Mouse (Mus musculus): ENCODE measurements around the gene Ap5b1.

The Ap5b1 gene

DNA sequence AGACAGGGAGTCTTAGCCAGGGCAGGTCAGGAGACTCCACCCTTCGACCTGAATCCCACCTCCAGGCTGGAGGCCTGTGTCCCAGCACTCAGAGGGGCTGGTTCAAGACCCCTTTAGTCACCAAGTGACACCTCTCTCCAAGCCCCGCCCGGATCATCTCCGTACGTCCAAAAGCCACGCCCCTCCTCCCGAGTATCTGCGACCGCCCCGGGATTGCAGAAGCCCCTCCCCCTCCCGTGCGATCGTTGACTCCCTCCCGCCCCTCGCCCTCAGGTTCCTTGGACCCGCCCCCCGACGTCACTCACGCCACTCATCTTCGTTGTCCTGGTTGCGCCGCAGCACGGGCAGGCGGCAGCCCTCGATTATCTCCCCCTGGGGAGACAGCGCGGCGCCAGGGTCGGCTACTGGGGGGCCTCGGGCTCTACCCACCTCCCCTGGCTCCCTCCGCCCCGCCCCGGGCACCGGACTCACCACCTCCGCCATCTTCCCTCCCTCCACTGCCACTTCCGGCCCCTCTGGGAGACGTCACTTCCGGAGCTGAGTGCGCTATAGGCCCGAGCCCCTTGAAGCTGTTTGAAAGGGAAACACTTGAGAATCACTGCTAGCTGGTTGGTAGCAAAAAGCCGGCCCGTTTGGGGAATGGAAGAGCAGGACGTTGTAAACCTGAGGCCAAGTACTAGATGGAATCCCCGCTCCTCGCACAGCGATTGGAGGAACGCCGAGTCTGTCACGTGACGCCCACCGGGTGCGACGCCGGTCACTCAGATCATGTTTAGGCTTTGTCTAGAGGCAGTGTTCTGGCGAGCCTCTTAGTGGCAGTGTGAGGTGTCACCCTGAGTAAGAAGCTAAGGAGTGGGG is 42.0 kb downstream of the Ap5b1 start, which contains the start of gene Kat5:
Kat5 (minus strand) TSS at position 691 of the 858 bp plus-strand sequence.
- peak; percentile 95 for DNase-seq (ENCODE audit: low read depth)

DNA sequence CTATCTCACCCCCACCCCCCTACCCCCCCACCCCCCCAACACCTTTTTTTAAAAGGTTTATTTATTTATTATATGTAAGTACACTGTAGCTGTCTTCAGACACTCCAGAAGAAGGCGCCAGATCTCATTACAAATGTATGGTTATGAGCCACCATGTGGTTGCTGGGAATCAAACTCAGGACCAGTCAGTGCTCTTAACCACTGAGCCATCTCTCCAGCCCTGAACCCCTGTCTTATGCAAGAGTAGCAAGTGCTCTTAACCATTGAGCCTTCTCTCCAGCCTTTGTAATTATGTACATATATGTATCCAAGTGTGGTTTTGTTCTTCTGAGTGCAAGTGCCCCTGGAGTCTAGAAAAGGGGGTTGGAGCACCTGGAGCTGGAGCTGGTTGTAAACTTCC is 44.1 kb downstream of the Ap5b1 start:
- DNase-seq (ENCODE audit: low read depth), result no peak

DNA sequence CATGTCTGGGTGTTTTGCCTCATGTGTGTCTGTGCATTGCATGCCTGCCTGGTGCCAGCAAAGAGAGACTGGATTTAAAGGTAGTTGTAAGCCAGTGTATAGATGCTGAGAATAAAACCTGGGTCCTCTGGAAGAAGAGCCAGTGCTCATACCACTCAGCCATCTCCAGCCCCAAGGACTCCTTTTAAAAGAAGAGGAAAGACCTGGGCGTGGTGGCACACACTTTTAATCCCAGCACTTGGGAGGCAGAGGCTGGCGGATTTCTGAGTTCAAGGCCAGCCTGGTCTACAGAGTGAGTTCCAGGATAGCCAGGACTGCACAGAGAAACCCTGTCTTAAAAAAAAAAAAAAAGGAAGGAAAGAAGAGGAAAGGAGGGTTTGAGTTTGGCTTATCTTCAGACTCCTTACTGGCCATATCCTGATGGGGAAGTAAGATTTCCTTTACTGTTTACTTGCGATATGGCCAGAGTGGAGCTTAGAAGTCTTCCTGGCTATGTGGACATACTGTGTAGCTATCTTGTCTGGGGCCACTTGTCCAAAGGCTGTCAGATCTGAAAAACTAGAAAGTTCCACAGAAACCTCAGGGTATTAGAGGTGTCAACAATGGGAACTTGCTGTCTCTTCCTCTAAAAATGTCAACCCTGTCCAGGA is 45.1 kb downstream of the Ap5b1 start:
- DNase-seq (ENCODE audit: low read depth), result no peak

DNA sequence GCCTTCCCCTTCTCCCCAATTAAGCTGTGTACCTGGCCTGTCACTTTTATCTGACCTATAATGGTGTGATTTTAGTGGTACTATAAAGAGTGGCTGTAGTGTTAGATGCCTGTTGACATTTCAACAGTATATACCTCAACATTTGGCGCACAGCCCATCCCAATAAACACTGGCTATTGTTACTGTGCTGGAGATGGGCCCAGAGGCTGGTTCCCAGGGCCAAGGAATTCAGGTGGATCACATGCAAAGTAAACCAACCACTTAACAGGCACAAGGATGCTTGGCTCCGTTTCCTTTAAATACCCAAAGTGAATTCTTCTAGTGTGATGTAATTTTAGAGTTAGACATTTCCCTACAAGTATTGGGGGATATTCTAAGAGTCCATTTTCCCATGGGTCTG is 47.1 kb downstream of the Ap5b1 start:
- DNase-seq (ENCODE audit: low read depth), result no peak

DNA sequence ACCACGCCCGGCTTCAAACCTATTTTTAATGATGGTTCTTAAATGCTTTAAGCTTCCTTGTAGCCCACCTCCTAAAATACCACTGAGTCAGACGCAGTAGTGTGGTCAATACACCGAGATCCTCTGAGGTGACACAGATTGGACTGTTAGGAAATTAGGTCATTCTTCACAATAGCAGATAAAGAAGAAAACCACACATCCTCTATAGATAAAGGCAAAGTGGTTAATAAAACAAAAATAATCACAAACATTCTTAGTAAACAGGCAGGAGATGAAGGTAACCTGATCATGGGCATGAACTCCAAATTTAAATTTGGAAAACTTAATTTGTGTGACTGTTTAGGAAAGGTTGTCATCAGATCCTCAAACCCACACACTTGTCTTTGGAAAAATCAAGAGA is 52.2 kb downstream of the Ap5b1 start:
- DNase-seq (ENCODE audit: low read depth), result no peak
